Mouse (Mus musculus) gastrocnemius, postnatal 10 days (tissue): Measurements from ENCODE around the gene Ghrhr. TPM values are rescaled to one million over a fixed set of nuclear protein-coding genes. Genes with fewer than 3 reads are reported as not detected.

Source experiments
- DNase-seq: peaks from one replicate; pipeline ENCODE4 v3.0.0; 2021; ENCODE audit warnings: mixed read lengths
- total RNA-seq, 2 experiments: library from RNA; stranded (reverse); gene quantifications; 2 replicates each; pipeline ENCODE4 v1.2.3; 2021

Gene Ghrhr
- total RNA-seq, 2 experiments from 2014 or later: not detected

DNA sequence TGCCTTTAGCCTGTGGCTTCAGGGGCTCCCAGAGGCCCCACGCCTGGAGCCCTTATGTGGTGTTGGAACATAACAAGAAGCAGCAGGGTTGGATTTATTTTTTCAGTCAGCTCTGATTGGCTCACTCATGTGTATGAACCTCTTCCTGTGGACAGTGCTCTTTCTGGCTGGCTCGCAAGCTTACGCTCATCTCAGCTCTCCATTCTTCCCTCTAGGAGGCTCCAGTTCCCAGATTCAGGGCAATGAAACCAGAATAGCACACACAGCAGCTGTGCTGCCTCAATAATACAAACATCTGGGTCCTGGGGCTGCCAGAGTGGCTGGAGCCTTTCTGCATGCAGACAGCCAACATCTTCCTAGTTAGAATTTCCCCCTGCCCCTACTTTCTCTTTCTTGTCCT is 20.1 kb downstream of the Ghrhr start:
- no peak for DNase-seq

DNA sequence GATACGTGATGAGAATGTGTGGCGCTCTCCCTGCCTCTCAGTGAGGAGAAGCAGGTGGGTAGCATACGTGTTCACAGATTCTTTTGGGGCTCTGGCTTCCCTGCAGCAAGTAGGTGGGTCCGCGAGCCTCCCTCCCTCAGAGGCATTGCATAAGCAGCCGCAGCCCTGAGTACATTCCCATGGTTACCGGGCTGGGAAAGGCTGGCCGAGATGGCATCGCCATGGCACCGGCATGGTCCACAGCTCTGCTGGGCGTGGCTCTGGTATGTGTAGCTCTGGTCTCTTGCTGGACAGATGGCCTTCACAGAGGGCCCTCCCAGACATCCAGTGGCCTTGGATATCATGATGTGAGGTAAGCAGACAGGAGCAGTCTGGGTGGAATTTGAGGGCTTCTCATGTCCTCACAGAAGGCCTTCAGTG is 20.5 kb downstream of the Ghrhr start:
- DNase-seq: no peak

DNA sequence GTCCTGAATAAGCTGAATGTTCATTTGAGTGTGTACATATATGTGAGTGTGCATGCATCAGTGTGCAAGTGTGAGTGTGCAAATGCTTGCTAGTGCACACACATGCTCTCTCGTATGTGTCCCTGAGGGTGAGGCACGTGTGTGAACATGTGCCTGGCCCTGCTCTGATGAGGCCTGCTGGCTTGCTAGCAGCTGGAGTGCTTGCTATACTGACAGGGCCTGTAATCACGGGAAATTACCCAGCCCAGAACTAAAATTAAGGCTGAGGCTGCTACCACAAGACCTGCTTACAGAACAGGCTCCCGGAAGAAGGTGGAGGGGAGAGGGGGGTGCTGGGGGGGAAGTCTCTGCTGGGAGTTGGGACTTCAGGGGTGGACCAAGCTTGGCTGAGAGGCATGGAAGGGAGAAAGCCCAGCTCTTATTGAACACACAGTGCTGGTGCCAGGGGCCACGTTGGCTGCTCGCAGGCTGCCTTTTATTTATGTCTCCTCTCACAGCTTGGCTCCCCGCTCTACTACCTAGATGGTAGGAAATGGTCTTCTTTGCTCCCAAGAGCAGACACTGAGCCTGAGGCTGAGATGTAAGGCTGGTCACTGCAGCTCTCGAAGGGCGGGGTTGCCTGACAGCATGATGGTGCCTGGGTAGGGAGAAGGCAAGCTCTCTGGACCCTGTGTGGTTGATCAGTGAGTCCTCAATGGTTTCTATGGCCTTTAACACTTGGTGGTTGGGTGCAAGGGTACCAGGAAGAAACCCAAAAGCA is 23.0 kb downstream of the Ghrhr start:
- DNase-seq: no peak

- DNase-seq: peak; percentile 39
Observed at GRCm38 (mm10) chr6:55399910-55400309, 23.8 kb downstream of the Ghrhr start.

DNA sequence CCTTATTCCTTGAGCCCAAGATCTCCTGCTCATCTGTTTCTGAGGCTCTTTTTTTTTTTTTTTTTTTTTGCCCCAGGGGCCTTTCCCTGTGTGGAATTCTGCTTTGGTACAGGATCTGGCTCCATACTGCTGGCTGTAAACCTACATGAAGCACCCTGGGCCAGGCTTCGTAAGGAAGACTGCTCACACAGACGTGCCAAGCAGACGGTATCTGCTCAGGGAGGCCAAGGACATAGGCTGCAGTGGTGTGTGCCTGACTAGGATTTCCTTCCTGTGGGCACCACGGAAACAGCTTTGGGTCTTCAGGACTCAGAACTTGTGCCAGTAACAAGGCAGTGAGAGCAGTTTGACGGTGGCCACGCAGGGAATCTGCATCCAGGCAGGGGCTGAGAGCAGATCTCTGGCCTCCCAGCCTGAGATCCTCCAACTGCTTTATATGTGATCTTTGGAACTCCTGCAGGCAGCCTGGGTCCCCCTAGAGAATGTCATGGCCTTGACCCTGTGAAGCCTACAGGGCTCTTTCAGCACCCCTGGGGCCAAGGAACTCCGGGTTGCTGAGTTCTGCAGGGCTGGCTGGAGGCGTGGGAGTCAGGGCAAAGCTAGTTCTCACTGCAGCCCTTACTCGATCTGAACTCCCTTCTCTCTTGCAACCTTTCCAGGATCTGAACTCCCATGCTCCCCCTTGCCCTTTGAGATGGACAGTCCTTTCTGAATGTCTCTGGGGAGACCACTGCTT is 26.1 kb downstream of the Ghrhr start:
- DNase-seq: no peak

- no peak for DNase-seq
Observed at GRCm38 (mm10) chr6:55403411-55404309, 27.6 kb downstream of the Ghrhr start.

DNA sequence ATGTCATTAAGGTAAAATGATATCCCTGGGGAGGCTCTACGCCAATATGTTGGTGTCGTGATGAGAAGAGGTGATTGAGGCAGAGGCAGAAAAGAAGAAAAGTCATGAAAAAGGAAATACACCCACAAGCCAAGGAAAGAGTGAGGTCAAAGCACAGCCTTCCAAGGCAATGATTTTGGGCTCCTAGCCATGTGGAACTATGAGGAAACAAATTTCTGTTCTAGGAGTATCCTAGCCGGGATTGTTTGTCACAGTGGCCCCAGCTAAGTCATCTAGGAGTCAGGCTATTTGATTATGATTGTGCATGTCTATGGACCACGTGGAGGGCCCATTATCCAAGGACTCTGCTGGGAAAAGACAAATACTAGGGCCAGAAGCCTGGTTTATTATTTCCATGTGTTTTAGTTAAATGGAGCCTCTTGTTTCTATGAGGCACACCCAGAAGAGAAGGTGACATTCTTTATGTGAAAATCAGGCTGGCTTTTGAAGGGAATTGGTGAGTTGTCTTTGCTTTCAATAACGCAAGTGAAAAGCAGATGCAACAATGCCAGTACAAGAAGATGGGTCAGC is 28.4 kb downstream of the Ghrhr start:
- DNase-seq: no peak

- DNase-seq: no peak
Observed at GRCm38 (mm10) chr6:55407345-55407744, 31.2 kb downstream of the Ghrhr start.

DNA sequence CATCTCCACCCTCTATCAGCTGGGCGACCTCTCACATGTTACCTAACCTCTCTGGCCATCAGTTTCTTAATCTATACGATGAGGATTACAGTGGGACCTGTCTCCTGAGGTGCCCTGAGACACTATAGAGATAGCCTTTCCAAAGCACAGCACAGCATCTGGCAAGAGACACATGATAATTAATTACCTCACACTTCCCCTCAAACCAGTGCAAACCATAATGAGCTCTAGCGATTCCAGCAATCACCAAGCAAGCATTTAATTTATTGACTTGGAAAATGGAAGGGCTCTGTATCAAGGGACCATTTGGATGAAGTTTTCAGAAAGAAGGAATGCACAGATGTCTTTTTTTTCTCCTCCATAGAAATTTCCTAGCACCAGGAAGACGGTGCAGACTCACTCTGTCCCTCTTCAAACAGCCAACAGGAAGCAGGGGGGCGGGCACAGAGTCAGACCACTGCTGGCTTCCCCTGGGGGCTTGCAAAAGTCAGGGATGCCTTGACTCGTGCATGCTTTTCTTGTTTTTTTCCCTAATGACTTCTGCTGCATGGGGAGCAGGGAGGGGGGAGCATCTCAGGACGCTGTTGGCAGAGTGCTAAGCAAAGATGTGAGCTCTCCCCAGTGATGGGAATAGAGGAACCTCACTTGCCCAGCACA is 34.2 kb downstream of the Ghrhr start:
- DNase-seq: no peak

- no peak for DNase-seq
Observed at GRCm38 (mm10) chr6:55410977-55411376, 34.9 kb downstream of the Ghrhr start.

DNA sequence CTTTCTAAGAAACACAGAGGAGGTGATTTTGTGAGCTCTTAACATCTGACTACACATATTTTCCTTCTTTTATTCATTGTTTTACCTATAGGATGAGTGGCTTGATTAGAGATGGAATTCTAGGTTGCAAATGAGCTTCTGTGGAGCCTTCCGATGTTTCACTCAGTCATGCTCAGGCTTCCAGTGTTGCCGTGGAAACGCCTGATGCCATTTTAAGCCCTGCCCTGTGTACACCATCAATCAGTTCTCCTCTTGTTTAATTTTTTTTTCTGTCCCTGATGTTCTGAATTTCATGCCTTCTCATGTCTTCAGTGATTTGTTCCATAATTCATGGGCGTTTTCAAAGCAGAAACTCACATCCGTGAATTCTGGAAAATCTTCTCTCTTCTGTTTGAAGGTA is 40.1 kb downstream of the Ghrhr start:
- DNase-seq: no peak

DNA sequence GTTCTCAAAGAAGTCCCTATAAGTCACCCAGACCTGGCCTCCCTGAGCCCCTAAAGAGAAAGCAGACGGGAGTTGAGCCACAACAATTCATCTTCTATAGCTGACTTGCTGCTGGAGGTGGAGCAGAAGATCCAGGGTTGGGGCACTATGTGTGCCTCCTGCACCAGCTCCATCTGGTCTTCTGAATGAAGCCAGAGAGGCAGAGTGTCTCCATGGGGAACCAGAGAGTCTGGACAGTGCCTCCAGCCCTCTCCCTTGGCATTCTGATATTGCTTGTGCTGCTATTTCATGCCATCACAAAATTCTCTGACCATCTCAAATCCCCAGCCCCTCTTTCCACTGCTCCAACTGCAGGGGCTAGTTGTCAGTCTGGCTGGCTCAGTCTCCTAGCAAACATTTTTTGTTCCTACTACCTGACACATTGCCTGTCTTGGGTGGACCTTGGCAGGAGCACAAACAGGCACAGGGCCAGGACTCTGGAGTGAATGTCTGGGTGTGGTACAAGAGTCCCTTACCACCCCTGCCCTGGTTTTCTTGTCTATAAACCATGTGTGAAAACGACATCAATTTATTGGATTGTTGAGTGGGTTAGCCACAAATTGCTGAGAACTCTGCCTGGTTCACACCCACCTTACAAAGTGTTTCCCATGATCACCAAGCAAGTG is 42.8 kb downstream of the Ghrhr start:
- no peak for DNase-seq

DNA sequence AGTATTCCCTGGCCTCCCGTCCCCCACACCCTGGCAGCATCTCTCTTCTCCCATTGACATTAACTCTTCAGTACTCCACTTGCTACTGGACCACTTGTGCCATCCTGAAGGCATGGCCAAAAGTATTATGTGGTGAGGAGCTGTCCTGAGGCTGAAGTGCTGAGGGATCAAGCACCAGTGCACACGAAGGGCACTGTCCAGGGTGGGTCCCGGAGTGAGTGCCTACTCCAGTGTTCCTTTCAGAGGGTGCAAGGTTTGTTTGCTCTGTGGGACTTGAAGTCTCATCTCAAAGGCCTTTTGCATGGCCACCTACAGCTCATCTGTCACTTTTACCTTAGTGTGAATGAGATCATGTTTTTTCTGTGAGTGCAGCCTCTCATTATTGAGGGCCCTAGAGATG is 44.3 kb downstream of the Ghrhr start:
- DNase-seq: no peak

DNA sequence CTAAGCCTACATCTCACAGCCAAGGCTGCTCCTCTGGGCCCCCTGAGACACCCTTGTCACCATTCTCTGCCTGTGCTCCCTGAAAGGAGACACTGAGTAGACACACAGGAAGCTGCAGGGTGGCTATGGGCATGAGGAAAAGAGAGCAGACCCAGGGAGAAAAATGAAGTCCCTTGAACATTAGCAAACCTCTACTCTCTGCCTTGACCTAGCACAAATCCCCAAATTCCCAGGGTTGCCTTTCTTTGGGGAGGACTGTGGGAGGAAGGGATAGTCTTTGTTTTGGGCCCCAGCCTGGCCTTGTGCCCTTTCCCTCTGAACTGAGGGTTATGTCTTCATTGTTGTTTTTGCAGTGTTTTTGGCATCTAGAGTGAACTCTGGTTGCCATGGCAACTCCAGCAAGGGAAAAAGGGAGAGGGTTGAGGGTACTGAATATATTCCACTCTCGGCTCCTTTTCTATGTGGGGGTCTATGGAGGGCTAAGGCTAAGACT is 44.8 kb downstream of the Ghrhr start:
- no peak for DNase-seq

GRCm38 (mm10) chr6:55432121-55432520 is 56.0 kb downstream of the Ghrhr start:
- DNase-seq: no peak

- DNase-seq: no peak
Observed at GRCm38 (mm10) chr6:55434360-55434759, 58.3 kb downstream of the Ghrhr start.

GRCm38 (mm10) chr6:55435266-55436159 is 59.4 kb downstream of the Ghrhr start:
- no peak for DNase-seq

DNA sequence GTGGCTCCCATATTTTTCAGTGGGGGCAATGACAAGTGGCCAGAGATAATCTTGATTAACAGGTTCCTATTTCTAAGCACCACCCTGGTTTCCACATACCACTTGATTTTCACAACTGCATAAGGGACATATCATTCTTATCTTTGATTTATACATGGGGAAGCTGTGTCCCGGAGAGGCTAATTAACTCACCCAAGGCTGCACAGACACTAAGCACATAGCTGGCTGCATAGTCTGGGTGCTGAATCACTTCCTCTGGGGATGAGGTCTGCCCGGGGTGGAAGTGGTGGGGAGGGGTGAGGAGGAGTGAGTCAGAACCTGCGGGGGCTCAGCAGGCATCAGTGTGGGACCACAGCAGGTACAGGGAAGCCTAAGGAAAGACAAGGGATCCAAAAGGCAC is 61.8 kb downstream of the Ghrhr start:
- no peak for DNase-seq
